Mouse (Mus musculus) thymus, postnatal 14 days (tissue): ENCODE data around the gene Alms1.
"Not testable (repeated sequence)": the region's sequence is repeated elsewhere in the genome, so short reads cannot be mapped to it uniquely, and the experiment has no call there.

Experiments
- DNase-seq: peaks from one replicate; pipeline ENCODE4 v3.0.0; 2021

The Alms1 gene

DNA sequence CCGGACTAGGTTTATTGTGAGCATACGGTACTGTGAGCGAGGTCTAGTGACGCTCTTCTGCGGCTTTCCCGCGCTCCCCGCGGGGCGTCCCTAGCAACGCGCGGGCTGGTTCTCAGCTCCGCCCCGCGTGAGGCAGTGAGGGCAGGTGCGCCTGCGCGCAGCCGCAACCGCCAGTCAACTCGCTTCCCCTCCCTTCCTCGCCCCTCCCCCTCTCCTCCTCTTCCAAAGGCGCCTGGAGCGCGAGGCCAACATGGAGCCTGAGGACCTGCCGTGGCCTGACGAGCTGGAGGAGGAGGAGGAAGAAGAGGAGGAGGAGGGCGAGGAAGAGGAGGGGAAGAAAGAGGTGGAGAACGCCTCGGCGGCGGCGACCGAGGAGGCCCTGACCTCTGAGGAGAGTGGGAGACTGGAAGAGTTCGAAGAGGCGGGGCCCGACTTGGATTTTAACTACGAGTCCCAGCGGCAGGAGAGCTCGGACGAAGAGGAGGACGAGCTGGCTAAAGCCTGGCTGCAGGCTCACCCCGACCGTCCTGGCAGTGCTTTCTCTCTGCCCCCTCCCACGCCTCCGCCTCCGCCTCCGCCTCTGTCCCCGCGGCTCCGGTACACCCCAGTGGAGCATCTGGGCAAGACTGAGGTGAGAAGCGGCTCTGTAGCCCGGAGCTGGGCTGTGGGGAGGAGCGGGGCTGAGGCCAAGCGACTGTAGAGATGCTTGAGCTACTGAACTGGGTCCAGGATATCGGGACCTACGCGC, at the start of gene Alms1:
TSS of gene Alms1 (plus strand) at position 136 of the 748 bp plus-strand sequence.
- peak; percentile 95 for DNase-seq

GRCm38 (mm10) chr6:85543351-85544175, 43.8 kb upstream of the Alms1 start:
- DNase-seq: no peak

DNA sequence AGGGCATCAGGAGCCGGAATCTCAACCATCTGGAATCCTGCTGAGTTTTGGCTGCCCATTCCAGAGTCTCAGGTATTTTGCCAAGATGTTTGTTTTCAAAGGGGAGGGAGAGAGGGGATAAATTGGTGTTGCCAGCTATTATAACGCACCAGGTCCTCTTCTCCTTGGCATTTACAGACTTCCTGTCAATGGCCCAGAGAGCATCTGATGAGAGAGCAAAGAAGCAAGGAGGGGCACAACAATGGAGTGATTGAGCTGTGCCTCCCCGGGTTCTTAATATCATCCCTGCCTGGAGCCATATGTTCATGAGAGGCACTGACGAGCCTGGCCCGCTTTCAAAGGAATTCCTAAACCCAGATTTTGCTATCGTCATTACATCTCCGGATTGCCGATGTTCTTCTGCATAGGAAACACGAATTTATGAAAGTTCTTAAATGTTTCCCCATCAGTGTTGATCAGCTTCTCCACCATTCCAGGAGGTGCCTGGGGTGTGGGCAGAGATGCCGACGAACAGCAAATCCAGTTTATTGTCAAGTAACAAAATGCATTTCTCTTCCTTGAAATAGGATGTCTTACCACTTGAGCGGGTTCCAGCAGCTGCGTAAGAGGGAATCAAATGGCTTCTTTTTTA, 43.0 kb upstream of the Alms1 start:
- DNase-seq: no peak

- DNase-seq: no peak
Observed at GRCm38 (mm10) chr6:85547642-85548041, 39.7 kb upstream of the Alms1 start.

DNA sequence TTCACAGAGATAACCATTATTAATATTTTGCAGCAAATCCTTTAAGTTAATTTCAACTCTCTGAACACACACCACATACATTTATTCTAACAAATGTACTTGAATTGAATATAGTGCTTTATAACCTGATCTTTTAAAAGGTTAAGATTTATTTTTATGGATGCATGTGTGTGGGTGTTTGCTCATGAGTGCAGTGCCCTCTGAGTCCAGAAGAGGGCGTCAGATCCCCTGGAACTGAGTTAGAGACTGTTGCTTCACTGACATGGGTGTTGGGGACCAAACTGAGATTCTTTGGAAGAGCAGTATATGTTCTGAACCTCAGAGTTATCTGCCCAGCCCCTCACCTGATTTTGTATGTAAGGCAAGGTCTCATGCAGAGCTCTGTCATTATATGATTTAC, 25.0 kb upstream of the Alms1 start:
- DNase-seq: no peak

DNA sequence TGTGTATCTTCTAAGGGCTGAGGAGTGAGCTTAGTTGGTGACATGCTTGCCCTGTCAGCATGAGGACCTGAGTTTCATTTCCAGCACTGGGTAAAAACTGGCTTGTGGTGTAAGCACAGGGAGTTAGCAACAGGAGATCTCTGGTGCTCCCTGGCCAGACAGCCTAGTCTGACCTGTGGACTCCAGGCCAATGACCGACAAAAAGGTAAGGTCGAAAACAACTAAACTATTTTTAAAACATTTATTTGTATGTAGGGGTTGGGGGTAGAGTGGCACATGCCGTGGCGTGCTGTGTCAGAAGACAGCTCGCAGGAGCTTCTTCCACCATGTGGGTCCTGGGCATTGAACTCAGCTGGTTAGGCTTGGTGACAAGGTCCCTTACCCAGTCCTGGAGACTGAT, 14.5 kb upstream of the Alms1 start:
- DNase-seq: no peak

- DNase-seq: no peak
Observed at GRCm38 (mm10) chr6:85581688-85582087, 5.6 kb upstream of the Alms1 start.

- no peak for DNase-seq
Observed at GRCm38 (mm10) chr6:85584612-85585011, 2.7 kb upstream of the Alms1 start.

GRCm38 (mm10) chr6:85586805-85587367, 445 bp upstream of the Alms1 start:
- DNase-seq: peak; percentile 20

DNA sequence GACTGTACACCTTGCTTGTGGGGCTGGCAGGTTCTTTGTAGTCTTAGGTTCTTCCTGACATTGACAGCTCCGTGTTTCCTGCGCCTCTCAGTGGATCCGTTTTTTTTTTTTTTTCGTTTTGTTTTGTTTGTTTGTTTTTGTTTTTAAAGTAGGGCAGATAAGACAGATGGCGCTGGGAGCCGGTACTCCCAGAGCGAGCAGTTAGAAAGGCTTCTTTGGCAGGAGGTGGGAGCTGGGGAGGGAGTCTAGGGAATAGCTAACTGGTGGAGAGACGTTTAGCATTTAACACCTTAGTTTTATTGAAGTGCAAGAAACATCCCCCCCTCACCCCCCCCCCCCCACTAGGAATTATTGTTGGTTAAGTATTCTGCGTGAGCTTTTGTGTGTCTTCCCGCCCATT, 833 bp downstream of the Alms1 start:
- no peak for DNase-seq

GRCm38 (mm10) chr6:85588568-85588967, 1.2 kb downstream of the Alms1 start:
- DNase-seq: no peak

DNA sequence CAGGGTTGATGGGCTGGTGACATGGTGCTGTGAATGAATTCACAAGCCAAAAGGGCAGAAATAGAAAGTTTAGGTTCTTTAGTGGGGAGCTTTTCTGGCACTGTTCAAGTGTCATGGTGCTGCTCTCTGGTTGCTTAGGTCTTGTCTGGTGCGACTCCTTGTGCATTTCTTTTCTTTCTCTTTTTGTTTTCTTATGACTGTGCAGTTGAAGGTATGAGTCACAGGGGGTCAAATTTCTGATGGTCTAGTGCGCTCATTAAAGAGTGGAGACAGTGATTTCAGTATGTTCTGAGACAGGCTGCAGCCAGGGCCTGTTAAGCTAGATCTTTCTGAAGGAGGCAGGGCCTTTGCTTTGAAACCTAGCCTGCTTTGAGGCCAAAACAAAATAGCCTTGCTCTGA, 2.8 kb downstream of the Alms1 start:
- no peak for DNase-seq

DNA sequence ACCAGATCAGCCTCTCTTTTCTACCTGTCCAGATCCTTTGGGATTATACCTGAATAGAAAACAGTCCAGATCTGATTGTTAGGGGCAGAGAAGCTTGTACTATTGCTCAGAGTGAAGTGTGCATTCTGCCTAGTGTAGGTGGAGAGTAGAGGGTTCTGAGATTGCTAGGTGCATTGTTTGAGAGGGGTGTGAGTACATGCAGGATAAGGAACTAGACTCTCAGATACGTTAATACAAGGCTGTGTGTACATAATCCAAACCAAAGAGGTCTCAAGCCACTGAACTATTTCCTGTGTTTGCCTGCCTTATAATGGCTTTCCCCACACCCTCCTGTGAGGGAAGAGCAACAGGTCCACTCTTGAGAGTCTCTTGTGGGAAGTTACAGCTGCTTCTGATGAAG, 12.0 kb downstream of the Alms1 start:
- DNase-seq: no peak

- no peak for DNase-seq
Observed at GRCm38 (mm10) chr6:85610511-85610910, 23.2 kb downstream of the Alms1 start.

GRCm38 (mm10) chr6:85620826-85621225, 33.5 kb downstream of the Alms1 start:
- no peak for DNase-seq

- no peak for DNase-seq
Observed at GRCm38 (mm10) chr6:85621600-85621999, 34.3 kb downstream of the Alms1 start.

DNA sequence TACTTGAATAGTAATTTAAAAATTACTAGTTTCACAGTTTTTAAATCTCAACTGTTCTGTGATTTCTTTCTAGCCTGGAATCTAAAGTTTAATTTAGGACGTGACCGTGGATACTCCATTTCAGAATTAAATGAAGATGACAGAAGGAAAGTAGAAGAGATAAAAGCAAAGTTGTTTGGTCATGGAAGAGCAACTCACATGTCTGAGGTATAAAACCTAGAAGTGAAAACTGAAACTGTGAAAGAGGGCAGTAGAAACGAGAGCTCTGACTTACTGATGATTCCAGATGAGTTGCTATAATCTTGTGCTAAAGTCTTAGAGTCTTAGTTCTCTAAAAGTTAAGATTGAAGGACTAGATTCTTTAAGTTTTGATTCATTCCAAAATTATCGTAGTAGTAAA, 37.2 kb downstream of the Alms1 start:
- DNase-seq: no peak

GRCm38 (mm10) chr6:85633165-85633564, 45.8 kb downstream of the Alms1 start:
- no peak for DNase-seq

DNA sequence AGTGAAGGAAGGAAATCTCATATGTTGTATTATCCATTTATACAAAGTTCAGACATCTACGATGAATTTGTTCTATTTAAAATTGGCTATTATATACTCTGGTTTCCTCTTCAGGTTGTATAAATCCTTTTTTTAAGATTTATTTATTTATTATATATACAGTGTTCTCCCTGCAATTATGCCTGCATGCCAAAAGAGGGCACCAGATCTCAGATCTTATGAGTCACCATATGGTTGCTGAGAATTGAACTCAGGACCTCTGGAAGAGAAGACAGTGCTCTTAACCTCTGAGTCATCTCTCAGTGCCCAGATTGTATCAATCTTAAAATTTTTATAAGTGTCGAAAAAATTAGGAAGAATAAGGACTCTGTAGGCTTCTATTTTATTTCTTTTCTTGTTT, 65.9 kb downstream of the Alms1 start:
- peak; percentile 12 for DNase-seq

DNA sequence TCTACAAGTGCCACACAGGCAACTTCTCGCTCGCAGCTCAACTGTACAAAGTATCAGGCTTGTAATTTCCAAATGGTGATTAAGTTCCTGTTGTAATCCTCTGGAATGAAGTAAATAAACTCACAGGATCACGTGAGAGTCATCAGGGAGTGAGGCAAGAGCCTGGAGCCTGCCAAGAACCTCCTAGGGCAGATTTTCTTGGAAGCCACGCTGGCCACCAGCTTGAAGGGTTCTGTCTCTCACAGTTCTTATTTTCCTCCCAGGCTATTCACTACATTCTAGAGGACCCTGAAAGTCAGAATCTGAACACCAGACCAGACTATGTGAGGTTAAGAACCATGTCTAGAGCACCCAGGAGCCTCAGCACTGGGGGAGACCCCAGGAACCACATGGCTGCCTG, 114.6 kb downstream of the Alms1 start:
- not testable (repeated sequence) for DNase-seq

DNA sequence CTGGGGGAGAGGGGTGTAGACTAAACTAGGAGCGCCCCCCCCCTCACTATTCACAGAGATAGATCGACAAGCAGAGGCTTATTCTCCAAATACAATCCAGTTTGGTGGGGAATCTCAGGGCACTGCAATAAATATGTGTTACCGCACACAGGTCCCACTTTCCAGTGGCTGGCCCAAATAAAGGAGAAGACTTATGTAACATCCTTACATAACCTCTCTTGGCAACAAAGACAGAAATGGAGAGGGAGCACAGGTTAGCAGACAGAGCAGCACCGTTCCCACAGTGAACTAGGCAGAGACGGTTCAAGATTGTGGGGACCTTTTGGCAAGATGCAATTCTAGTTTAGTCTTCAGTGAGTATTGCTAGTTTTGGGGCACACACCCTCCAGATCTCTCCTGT, 121.9 kb downstream of the Alms1 start:
- not testable (repeated sequence) for DNase-seq

DNA sequence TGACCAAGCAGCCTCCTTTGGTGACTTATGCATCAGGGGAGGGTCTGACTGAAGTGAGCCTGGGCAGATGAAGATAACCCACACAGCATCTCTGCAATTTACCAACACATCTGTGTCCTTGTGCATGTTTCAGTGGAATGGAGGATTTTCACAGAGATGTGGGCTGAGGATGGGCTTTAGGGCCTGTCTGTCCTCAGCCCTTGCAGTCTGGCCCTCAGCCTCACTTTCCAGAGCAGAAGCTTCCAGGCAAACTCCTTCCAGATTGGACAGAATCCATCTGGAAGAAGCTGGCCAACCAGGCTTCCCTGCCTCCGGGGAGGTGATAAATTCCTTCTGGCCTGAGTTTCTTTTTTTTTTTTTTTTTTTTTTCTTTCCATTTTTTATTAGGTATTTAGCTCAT, 122.3 kb downstream of the Alms1 start:
- not testable (repeated sequence) for DNase-seq

DNA sequence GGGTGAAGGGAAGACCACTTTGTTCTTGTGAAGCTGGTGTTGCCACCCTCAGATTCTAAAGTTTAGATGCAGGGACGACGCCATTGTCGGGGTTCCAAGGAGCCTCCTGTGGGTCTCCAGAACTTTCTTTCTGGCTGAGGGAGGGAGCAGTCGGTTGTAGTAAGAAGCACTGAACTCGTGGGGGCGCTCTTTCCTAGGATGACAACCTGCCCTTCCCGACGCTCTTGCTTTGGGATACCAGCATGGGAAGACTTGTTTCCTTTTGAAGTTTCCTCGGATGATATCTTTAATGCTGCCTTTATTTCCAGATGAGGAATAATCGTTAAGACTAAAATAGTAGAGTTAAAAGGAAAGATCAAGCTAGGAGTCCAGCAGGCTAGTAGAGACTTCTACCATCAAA, 125.8 kb downstream of the Alms1 start, which contains the start of gene Nat8f7:
TSS of gene Nat8f7 (minus strand) at position 101 of the 400 bp plus-strand sequence.
- not testable (repeated sequence) for DNase-seq
